Mouse (Mus musculus): Measurements from ENCODE around the gene Wdr46.

Gene Wdr46

DNA sequence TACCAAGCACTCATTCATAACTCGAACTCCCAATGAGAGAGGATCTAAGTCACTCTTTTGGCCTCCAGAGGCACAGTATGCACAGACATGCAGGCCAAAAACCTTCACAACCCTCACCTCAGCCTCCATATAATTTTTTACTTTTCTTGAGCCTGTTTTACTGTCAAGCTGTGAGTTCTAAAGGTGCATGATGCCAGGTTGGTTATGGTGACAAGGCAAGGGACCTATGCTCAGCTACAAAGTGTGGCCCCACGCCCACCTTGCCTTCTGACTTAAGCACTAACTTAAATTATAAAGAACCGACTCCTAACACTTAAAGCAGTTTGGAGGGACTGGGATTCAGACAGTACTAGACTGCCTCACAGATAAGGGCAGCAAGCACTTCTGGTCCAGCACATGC, 12.8 kb downstream of the Wdr46 start:
- DNase-seq = no peak

DNA sequence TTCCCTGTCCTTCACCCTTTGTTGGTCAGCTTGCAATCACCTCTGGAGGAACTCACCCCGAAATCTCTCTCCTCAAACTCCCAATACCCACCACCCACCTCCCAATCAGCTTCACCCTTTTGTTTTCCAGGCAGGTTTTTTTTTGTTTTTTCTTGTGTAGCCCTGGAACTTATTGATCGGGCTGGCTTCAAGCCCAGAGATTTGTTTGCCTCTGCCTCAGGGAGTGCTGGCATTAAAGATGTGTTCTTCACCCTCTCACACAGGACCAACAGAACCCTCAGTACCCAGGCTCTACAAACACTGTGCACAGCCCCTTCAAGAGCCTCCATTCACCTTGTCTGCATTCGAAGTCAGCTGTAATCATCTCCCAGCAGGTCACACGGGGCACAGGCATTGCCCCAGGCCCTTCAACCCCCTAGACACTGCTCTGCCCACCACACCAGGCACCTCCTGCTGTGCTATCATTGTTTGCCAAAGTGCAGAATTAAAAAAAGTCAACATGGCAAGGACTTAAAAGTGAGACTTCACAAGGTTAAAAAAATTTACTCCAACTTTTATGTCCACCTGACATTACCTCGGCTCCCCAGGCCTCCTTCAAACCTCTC, 13.6 kb downstream of the Wdr46 start:
- DNase-seq = no peak

DNA sequence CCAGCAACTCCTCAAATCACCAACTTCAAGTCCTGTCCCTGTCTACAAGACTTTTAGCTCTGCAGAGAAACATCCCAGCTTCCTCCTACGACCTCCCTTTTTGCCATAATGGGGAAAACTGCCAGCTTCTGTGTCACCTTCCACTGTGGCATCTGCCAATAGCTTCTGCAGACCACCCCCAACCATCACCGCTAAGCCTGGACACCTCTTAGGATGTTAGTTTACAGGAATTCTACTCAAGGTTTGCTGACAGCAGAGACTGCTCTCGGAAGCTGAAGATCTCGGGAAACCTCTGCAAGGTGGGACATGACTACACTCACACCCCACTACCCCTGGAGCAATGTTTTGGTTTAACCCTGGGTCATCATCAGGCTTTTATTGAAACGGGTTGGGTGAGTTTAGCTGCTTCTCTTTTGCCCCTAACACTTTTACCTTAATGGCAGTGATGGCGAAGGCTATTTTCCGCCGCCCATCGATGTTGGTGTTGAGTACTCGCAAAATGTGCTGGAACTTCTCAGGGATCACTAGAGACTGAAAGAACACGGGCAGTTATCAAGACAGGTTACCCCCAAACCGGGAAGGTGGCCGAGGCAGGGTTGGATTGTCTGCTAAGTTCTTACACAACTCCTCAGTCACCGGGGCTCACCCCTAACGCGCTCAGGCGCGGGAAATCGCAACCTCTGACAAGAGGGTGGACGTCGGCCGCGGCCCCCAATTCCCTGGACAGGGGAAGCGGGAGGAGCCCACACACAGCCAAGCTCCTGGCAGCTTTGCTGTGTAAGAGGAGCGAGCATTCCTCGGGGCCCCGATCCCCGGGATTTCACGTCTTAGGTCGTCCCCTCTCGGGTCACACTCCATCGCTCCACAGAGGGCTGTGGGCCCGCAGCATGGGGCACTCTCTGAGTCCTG, 14.4 kb downstream of the Wdr46 start:
- DNase-seq = no peak

DNA sequence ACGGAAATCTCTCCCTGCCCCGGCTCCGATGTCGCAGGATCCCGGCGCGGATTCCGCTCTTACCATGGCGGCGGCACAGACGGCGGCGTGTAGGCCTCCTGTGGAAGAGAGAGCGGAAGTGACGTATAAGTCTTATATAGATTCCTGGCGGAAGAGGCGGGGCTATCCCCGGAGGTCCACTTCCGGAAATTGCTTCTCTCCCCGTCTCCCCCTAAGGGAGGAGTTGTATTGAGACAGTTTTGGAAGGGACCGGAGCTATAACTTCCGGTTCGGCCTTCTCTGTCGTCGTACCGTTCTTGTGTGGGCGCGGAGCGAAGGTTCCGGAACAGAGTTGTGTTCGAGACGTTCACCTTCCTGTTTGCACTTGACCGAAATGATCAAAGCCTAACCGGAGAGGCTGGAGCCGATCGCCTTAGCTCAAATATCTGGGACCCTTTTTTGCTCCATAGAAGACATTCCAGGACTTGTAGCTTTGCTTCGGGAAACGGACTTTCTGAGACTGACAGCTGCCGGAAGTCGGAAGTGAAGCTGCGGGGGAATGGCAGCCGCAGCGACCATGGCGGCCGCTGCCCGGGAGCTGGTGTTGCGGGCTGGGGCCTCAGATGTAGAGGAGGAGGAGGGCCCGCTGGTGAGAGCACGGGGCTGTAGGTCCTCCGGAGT, 15.2 kb downstream of the Wdr46 start, which contains the start of the genes Vps52 and Rps18:
Gene Vps52, plus strand, starts transcription at position 258 of the 660 bp plus-strand sequence.
Gene Rps18, minus strand, starts transcription at position 447 of the 660 bp plus-strand sequence.
- DNase-seq = peak; percentile 97

DNA sequence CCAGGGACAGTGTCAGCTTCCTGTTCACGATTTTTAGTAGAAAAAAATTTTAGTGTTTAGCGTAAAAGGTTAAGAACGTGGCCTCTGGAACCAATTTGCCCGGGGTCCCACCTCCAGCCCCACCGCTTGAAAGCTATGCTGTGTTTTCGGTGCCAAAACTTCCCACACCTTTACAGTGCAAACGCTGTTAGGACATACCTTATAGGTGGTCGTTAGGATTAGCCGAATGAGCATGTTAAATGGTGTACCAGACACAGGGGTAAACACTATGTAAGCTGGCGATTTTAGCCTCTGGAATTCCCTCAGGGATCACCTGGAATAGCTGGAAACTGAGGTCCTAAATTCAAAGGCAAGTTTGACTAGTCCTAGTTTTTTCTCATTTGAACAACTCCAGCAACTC, 15.9 kb downstream of the Wdr46 start:
- DNase-seq = no peak

DNA sequence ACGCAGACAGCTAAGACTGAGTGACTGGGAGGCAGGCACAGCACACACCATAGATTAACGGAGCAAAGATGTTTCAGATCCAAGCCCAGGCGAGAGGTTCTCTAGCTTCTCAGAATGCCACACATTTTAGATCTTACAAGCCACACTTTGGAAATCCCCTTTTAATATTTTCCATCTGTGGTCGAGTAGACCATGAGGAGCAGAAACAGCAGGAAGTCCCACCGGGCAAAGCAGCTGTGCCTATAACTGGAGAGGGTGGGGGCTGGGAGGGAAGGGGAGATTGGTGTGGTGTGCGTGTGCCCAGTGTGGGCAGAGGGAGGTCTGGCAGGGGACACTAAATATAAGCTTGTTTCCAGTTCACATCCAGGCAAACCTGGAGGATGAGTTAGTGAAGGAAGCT, 17.0 kb downstream of the Wdr46 start:
- no peak for DNase-seq

DNA sequence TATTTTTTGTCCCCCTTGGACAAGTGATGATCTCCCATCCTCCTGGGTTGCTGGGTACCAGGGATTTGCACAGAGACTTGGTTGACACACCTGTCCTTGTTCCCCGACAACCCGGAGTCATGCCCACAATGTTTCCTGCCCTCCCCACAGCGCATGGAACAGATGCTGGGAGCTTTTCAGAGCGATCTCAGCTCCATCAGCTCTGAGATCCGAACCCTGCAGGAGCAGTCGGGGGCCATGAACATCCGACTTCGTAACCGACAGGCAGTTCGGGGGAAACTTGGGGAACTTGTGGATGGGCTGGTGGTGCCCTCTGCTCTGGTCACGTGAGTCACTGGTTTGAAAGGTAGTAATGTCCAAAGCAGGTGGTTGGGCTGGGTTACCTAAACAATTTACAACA, 18.0 kb downstream of the Wdr46 start:
- DNase-seq = no peak

DNA sequence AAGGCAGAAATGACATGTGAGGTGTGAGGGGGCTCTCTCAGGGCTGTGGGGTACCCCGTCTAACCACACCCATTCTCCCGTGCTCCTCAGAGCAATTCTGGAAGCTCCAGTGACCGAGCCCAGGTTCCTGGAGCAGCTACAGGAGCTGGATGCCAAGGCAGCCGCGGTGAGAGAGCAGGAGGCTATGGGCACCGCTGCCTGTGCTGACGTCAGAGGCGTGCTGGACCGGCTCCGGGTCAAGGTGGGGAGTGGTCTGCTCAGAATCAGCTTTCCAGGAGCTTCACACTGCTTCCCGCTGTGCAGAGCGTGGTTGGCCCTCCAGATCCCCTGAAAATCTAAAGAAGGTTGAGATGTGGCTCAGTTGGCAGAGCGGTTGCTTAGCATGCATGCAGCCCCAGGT, 18.7 kb downstream of the Wdr46 start:
- no peak for DNase-seq

DNA sequence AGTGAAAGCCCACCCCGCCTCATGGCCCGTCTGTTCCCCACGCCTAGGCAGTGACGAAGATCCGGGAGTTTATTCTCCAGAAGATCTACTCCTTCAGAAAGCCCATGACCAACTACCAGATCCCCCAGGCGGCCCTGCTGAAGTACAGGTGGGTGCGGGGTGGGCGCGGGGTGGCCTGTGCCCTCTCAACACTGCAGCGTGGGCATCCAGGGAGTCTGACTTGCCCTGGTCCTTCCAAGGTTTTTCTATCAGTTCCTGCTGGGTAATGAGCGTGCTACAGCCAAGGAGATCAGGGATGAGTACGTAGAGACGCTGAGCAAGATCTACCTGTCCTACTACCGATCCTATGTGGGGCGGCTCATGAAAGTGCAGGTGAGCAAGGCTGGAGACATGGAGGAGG, 19.5 kb downstream of the Wdr46 start:
- DNase-seq = no peak

DNA sequence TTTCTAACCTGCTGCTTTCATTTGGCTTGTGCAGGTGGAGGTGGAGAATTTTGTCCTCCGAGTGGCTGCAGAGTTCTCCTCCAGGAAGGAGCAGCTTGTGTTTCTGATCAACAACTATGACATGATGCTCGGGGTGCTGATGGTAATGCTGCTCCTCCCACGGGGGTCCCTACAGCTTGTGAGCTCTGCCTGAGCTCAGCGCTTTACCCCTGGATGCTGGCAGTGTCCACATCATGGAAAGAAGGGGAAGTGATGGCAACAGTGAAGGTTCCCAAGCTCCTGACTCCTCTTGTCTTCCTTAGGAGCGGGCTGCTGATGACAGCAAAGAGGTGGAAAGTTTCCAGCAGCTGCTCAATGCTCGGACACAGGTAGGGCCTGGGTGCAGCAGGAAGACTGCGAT, 22.4 kb downstream of the Wdr46 start:
- no peak for DNase-seq

DNA sequence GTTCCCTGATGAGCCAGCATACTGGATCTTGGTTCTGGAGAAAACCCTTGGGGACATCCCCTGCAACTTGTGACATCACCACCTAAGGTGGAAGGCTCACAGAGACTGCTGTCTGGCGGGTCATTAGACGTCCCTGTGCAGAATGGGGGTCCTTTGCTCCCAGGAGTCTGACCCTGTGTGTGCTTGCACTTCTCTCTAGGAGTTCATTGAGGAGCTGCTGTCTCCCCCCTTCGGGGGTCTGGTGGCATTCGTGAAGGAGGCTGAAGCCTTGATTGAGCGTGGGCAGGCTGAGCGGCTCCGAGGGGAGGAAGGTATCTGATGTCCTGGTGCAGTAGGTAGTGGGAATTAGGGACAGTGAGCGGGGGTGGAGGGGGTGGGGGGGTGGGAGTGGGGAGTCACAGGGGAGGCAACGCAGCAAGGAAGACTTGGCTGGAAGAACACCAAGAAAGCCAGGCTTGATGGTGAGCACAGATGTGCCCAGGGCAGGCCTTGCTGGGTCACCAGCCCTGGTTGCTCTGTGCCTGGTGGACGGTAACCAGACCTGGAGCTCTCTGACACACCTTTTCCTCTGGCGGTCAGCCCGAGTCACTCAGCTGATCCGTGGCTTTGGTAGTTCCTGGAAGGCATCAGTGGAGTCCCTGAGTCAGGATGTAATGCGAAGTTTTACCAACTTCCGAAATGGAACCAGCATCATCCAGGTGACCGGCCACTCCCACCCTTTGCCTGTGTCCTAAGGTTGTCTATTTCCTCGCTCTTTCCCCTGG, 24.8 kb downstream of the Wdr46 start:
- DNase-seq = no peak

DNA sequence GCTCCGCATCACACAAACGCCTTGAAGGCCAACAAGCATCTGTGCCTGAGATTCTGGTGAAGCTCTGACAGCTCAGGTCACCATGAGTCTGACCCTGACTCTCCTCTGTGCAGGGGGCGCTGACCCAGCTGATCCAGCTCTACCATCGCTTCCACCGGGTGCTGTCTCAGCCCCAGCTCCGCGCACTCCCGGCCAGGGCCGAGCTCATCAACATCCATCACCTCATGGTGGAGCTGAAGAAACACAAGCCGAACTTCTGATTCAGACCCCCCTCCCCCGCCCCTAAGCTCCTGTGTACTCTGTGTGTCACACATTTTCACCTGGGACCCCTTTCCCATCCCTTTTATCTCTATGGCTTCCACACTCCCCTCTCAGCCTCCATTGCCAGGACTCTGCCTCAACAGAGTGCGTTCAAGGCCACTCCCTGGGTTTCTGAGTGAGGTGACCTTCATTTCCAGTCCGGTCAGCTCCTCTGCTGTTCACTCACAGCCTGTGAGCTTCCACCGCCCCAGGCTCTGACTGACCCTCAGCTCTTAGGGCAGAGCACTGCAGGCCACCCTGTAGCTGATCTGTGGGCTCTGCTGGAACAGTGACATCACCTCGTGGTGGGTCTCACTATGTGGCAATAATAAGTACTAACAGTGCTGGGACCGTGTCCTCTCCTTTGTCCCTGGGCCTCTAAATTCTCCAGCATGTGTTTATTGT, 25.5 kb downstream of the Wdr46 start:
- DNase-seq = no peak

DNA sequence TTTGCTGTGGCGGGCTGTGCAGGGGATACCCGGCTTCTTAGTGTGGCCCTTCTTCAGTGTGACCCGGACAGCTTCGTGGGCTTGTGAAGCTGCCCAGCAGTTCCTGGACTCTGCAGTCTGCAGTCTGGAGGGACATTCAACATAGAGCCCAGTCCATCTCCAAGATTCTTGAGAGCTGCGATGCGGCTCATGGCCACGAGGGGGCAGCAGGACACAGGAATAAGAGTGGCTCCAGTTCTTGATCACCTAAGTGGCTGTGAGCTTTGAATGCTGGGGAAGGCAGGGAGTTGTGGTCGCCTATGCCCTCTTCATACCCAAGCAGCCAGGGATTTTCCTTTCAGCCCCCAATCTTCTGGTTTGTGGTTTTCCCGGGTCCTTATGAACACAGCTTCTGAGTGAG, 28.0 kb downstream of the Wdr46 start:
- peak; percentile 84 for DNase-seq

DNA sequence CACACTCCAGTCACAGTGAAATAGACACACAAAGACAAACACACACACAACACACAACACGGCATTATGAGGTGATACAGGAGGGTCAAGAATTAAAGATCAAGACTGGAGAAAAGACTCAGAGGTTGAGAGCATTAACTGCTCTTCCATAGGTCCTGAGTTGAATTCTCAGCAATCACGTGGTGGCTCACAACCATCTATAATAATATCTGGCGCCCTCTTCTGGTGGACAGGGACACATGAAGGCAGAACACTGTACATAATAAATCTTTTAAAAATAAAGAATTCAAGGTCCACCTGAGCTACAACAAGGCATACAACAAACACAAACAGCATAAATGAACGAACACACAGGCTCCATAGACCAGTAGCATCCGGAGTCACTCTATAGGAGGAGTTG, 28.5 kb downstream of the Wdr46 start:
- DNase-seq = peak; percentile 58

DNA sequence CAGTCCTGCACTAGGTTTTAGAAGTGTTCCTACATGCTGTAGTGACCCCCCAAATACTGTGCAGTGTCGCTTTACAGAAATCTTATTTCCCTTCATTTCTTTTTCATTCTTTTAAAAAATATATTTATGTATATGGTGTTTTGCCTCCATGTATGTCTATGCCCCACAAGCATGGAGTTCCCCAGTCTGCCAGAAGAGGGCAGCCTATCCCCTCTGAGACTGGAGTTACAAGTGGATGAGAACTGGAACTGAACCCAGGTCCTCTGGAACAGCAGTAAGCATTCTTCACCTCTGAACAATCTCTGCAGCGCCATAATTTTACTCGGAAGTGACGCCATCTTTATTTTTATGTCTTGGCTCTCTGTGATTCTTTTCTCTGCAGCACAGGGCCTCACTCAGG, 28.9 kb downstream of the Wdr46 start:
- no peak for DNase-seq

DNA sequence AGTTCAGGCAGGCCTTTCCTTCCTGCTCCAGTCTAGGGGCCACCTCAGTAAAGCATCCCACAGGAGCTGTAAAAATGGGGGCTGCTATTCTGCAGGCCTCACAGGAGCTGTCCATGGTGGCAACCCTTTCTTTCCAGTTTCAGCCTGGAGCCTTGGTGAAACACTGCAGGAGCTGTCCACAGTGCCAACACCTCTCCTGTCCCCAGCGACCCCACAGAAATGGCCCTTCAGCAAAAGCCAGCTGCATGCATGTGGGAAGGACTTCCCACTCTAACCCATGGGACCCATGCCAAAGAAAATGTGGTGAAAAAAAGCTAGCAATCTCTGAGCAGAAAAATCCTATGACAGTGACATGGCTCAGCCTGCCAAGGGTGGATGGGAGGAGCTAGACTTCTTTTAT, 32.2 kb downstream of the Wdr46 start:
- DNase-seq = no peak

DNA sequence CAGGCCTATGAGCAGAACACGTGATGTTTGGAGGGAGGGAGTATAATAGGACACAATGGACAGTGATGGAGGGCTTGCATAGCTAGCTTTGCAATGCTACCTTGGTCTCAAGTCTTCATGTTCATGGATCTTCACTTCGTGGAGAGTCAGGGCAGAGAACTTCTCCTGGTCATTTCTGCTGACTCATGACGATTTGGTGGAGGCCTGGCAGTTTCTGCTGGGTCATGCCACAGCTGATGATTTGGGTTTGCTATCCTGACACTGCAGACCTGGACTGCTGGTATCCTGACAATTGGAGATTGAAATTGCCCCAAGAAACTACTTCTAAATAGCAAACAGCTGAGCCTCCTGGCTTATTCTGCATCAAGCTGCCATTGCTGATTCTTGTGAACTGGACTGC, 33.1 kb downstream of the Wdr46 start:
- DNase-seq = no peak

DNA sequence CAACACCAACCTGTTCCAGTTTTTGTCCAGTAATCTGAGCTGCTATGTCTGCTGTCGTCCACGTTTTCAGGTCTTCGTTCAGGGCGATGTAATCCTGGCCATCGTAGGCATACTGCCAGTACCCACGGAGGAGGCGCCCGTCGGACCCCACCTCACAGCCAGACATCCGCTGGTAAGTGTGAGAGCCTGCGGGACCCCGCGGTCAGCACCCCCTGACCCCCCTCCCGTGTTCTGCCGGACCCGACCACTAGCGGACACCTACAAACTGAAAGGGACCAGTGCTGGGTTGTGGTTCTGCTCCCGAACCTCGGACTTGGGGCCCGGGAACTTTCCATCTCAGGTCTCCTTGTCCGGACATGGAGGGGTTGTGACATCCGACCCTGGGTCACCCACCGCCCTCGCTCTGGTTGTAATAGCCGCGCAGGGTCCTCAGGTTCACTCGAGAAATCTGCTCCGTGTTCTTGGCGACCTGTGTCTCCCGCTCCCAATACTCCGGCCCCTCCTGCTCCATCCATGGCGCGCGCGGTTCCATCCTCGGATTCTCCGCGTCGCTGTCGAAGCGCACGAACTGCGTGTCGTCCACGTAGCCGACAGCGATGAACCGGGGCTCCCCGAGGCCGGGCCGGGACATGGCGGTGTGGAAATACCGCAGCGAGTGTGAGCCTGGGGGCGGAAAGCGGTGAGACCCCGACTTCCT, 37.5 kb downstream of the Wdr46 start:
- no peak for DNase-seq

DNA sequence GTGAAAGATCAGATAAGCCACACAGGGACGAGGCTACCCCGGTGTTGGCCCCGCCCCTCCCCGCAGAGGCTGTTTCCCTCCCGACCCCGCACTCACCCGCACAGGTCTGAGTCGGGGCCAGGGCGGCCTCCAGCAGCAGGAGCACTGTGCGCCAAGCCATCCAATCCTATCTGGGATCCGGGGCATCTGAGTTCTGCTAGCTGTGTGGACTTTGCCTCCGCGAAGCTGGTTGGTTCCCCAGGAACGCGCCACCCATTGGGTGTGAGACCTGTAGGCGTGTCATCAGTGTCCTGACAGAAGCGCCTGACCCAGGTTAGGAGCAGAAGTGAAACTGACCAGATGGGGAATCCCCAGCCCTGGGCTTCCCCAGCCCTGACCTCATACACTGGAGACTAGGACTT, 38.2 kb downstream of the Wdr46 start:
- peak; percentile 74 for DNase-seq

DNA sequence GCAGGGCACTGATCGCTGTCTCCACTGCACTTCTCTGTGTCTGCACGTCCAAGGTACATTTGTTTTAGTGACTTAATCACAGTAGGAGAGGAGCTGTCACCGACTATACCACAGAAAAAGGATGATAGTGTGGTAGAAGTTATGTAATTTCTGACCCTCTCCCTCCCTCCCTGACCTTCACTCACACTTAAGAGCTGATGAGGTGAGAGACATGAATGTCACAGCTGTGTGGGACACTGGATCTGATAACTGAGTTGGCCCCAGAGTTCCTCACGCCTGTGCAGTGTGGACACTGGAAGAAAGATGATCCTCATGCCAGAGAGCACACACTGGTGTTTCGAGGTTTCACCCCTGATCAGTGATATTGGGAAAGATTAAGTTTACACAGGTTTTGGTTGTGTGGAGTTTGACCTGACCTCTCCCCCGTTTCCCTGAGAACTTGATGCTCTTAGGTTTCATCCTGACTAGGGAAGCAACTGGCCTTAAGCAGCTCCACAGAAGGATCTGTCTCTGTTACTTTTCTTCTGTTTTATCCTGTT, 39.1 kb downstream of the Wdr46 start:
- no peak for DNase-seq
